Mouse (Mus musculus) lung, adult 2 months (tissue): Measurements from ENCODE around the gene Sun2.

Experiments used
- CTCF ChIP-seq: fragments of 200-500 bp; IDR thresholded peaks from 2 replicates; pipeline ENCODE4 v1.5.1; 2011; ENCODE audit warnings: mild to moderate bottlenecking, low read length, control low read depth; ENCODE audit not compliant: insufficient read depth
- POLR2A ChIP-seq: fragments of 200-500 bp; IDR thresholded peaks from 2 replicates; pipeline ENCODE4 v1.6.1; 2011; ENCODE audit warnings: low read depth, mild to moderate bottlenecking, control low read depth, low read length, borderline replicate concordance; ENCODE audit errors: extremely low read depth

DNA sequence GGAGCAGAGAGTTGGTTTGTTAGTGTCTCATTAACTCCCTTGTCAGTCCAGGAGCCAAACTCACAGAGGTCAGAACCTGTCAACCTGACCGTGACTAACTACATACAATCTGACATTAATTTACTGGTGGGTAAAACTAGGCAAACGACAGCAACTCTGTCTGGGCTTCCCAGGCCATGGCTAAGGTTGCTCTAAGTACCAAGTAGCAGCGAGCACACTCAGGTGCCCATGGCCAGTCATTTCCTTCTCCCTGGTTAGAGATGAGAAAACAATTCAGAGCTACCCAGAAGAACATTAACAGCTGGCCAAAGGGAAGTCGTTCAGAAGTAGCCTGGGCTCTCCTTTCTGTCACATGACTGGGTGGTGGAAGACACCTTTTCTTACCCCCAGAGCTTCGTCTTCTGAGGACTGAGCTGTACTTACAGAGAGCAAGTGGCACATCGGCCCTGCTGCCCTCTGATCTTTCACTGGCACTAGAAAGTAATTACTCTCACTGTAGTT lies 57.1 kb downstream of the Sun2 start:
- TF ChIP-seq CTCF: no peak
- no peak for TF ChIP-seq POLR2A
